Mouse (Mus musculus) c-Kit-positive CD71-negative TER-119-negative erythroid progenitor cells, embryonic 14.5 days (primary cell): Measurements from ENCODE around the gene Slc9a5.

Experiments used
- DNase-seq: peaks from one replicate; pipeline ENCODE4 v3.0.0-alpha.2; 2013; ENCODE audit warnings: low read depth

Slc9a5 gene

DNA sequence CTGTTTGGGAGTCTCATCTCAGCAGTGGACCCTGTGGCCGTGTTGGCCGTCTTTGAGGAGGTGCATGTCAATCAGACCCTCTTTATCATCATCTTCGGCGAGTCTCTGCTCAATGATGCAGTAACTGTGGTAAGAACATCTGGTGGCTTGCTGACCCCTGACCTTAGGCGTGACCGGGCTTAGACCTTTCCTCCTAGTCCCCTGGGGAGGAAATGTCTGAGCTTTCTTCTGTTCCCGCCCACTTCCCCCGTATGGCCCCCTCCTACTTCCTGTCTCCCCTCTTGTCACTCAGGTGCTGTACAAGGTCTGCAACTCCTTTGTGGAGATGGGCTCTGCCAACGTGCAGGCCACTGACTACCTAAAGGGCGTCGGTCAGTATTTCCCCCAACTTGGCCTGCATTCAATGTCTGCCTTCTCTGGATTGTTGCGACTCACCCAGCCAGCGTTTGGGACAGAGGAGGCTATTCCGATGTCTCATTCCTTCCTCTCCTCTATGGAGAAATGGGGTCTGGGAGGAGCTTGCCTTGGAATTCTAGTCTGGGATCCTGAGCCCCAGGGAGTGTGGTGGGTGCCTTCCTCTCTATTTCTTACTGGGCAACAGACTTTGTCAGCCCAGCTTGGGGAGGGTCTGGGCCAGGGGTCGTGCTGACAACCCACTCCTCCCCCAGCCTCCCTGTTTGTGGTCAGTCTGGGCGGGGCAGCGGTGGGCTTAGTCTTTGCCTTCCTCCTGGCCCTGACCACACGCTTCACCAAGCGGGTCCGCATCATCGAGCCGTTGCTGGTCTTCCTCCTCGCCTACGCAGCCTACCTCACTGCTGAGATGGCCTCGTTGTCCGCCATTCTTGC lies 6.8 kb downstream of the Slc9a5 start:
- DNase-seq = no peak

GRCm38 (mm10) chr8:105356681-105357080 lies 8.0 kb downstream of the Slc9a5 start:
- no peak for DNase-seq

DNA sequence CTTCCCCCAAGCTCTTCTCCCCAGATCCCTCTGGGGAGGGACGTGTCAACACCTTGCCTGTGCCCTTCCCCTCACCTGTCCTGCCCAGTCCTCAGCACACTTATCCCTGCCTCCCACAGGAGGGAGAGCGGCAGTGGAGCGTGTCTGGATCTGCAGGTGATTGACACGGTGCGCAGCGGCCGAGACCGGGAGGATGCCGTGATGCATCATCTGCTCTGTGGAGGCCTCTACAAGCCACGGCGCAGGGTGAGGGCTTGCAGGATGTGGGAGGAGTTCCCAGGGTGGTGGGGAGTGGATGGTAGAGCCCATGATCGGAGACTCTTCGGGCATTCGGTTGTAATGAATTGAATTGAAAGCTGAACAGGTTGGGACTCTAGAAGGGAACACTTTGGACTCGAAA lies 10.6 kb downstream of the Slc9a5 start:
- no peak for DNase-seq

DNA sequence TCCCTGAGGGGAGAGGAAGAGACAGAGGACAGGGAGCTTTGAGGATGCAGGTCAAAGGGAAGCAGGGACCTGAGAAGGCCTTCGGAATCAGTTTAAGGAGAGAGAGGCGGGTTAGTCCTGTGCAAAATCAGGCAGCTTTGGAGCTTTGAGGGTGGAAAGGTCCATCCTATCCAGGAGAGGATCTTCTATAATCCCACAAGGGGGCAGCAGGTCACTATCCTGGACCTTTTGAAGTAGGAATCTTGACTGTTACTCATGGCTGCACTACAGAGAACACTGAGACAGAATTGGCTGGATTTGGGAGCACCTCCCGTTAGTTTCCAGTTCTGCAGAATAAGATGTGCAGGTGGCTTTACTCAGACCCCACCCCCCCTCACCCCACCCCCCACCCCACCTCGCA lies 11.0 kb downstream of the Slc9a5 start:
- DNase-seq = no peak

DNA sequence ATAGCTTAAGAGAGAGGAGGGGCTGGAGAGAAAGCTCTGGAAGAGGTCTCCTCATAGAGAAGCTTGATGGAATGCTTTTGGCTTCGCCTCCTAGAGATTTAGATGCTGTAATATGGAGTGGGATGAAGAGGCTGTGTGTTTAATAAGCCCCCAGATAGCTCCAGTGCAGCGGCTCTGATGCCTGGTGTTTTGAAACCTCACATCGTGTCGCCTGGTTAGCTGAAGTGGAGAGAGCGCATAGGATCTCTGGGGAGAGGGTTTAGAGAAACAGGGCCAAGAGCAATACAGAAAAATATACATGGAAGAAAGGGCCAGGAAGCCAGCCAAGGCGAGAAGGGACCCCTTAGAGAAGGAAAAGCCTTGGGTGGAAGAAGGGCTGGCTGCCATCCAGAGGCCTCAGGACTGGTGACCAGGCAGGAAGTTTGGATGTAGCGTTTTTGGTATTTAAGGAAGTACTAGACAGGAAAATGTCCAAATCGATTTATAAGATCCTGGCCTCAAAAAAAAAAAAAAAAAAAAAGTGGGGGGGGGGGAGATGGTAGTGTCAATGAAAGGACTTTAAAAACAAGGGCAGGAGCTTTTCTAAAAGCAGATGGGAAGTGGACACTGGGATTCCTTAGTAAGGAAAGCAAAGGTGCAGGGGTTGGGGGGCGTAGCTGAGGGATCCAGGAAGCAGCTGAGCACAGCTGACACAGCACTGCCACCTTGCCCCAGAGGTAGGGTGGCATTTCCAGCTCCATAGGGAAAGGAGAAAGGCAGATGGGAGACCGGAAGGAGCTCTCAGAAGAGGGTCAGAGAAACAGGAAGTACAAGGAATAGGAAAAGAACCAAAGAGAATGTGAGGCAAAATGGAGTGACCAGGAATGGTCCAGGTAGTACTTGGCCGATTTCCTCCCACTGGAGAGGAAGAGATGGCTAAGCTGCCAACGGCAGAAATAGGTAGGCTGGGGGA lies 13.4 kb downstream of the Slc9a5 start:
- DNase-seq = no peak

DNA sequence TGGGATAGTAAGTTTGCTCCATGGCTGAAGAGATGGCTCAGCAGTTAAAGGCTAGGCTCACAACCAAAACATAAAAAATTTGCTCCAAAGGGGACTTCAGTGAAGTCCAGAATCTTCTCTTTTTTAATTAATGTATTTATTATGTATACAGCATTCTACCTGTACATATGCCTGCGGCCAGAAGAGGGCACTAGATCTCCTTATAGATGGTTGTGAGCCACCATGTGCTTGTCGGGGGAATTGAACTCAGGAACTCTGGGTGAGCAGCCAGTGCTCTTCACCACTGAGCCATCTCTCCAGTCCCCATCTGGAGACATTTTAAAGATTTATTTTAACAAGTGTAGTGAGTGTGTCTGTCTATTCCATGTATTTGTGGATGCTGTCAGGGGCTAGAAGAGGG lies 18.5 kb downstream of the Slc9a5 start:
- no peak for DNase-seq

DNA sequence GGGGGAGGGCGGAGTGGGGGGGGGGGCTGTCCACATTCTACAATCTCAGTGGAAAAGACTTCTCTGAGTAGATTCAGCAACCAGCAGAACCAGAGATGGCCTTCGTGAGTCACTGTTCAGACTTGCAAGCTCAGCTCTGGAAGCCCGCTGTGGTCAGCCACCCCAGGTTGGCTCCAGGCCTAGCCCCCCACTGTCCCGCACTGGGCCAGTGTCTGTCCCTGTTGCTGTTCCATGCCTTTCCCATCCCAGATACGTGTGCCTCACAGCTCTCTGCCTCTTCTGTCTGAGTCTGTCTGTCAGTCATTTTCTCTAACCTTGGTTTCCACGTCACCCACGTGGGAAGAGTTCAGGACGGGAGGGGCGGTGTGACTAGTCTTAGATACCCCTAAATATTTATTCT lies 23.8 kb downstream of the Slc9a5 start:
- DNase-seq = no peak

- no peak for DNase-seq
Observed at GRCm38 (mm10) chr8:105373032-105373431, 24.4 kb downstream of the Slc9a5 start, which contains the start of gene Plekhg4. Plekhg4 (plus strand) TSS chr8:105373274.

DNA sequence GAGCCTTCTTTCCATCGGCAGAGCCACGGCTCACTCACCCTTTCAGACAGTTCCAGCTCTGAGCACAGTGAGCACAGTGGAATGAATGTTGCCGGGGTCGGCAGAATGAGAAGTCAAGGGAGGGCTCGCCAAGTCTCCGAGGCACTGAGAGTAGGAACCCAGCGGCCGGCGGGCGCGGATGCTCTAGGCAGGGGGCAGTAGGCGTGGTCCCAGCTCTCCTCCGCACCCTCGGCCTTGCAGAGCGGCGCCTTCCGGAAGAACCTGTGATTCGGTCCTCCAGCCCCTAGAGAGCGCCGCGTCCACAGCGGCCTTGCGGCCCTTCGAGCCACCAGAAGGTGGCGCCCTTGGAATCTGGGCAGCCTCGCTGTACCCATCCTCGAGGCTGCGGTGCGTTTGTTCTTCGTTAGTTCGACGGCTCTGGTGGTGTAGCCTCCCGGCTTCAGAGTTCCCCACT lies 25.9 kb downstream of the Slc9a5 start:
- DNase-seq = peak; percentile 26

DNA sequence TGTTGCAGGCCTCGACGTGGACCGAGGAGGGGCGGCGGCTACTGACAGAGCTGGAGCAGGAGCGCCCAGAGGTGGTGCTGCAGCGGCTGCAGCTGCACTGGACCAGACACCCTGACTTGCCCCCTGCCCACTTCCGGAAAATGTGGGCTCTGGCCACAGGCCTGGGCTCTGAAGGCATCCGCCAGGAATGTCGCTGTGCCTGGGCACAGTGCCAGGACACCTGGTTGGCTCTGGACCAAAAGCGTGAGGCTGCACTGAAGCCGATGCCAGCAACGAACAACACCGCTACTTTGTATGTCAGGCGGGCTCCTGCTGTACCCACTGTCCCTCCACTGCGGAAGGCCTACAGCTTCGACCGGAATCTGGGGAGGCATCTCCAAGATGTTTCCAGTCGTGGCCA lies 30.0 kb downstream of the Slc9a5 start:
- no peak for DNase-seq

DNA sequence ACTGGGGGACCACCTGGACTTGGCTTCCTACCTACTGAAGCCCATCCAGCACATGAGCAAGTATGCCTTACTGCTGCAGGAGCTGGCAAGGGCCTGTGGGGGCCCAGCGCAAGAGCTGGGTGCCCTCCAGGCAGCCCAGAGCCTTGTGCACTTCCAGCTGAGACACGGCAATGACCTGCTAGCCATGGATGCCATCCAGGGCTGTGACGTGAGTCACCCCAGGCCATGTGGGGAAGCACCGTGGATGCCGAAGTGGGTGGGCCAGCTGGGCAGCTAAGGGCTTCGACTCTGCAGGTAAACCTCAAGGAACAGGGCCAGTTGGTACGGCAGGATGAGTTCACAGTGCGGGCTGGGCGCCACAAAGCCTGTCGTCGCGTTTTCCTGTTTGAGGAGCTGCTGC lies 31.7 kb downstream of the Slc9a5 start:
- no peak for DNase-seq

DNA sequence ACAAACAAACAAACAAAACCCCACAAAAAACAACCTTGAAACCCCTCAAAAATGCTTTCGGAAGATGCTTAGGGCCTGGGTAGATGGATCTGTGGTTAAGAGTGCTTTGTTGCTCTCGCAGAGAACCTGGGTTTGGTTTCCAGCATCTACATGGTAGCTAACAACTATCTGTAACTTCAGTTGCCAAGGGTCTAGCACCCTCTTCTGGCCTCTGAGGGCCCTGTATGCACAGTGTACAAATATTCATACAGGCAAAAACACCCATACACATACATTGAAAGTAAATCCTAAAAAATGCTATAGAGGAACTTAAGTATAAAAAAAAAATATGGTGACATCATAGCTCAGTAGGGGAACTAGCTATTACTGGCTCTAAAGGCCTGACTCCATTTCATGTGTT lies 35.4 kb downstream of the Slc9a5 start:
- no peak for DNase-seq

GRCm38 (mm10) chr8:105387151-105387550 lies 38.5 kb downstream of the Slc9a5 start:
- no peak for DNase-seq

GRCm38 (mm10) chr8:105389096-105389495 lies 40.5 kb downstream of the Slc9a5 start:
- no peak for DNase-seq

GRCm38 (mm10) chr8:105393089-105393787 lies 44.6 kb downstream of the Slc9a5 start:
- no peak for DNase-seq

DNA sequence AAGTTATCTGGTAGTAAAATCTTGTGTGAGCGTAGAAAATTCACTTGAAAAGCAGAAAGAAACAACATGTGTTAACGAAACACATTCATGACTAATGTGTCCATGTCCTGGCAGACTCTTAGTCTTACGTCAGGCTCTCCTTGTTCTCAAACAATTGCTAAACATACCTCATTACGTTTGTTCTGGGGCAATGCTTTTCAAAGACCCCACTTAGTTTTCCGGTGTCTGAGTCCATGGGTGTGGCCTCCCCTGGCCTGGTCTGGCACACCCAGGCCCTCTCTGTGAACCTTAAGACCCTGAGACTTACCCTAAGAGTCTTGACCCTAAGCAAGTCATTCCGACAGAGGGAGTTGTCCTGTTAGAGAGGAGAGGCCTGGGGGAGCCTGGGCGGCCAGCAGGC lies 45.3 kb downstream of the Slc9a5 start:
- DNase-seq = no peak

DNA sequence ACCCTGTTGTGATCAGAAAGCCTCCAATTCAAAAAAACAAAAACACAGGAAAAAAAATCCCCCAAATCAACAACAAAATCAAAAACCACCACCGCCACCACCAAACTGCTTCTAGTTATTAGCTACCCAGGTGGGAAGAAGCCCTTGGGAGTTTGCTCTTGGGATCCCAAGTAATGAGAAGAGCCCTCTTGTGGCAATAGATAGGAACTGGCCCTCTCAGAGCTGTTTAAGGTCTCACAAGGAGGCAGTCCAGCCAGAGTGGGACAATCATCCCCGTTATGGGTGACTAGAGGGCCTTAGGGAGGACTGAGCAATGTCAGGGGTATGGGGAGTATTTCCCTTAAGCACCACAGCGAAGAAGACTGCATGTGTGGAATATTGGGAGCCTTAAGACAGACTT lies 49.1 kb downstream of the Slc9a5 start:
- DNase-seq = peak; percentile 30

- DNase-seq = no peak
Observed at GRCm38 (mm10) chr8:105400016-105400415, 51.4 kb downstream of the Slc9a5 start.

- no peak for DNase-seq
Observed at GRCm38 (mm10) chr8:105403467-105403866, 54.8 kb downstream of the Slc9a5 start.

DNA sequence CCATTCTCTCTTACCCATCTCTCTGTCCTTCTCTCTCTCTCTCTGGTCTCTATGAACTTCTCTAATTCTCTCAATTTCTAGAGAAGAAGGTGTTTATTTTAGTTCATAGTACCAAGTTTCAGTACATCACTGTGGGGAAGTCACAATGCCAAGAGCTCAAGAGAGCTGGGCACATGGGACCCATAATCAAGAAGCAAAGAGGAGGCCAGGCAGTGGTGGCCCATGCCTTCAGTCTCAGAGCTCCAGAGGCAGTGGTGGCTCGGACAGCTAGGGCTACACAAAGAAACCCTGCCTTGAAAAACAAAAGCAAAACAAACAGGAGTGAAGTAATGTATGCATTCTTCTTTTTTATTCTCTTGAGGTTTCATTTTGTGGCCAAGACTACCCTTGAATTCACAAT lies 55.9 kb downstream of the Slc9a5 start:
- no peak for DNase-seq

DNA sequence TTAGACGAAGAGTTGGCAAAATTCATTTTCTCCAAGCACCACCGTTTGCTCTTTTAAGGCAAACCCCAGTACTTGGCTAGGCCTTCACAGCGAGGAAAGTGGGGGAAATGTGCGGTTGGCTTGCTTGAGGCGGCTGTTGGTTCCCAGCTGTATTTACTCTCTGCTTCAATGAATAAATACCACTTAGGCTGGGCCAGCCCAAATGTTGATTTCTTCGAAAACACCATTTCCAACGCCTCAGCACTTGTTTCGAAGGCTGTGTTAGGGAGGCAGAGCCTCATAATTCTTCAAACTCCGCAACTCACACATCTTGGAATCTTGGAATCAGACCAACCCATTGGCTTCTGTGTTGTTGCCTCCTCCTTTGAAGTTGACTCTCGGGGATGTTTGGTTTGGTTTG lies 57.8 kb downstream of the Slc9a5 start:
- no peak for DNase-seq

DNA sequence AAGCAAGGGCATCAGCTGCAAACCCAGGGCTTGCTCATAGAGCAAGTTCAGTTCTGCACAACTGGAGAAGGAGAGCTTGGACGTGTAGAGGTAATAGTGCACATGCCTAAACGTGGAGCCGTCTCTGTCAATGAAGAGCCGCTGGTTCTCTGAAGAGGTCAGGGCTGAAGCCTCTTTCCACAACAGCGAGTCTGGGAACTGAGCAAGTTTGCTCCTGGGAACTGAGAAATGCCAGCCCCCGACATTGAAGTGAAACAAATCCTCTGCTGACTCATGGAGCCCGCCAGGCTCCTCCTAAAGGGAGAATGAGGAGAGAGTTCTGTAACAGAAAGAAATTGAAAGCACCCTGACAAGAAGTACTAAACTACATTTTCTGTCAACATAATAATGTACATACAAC lies 59.7 kb downstream of the Slc9a5 start:
- no peak for DNase-seq
